Mouse (Mus musculus) T-helper 2 cell (primary cell): ENCODE results near the gene Abcb8.

Experiments
- in situ Hi-C: fragments of 300-600 bp; cut with MboI, MseI; formaldehyde crosslinking; loops from one replicate; pipeline ENCODE4 v1.15.1; 2025; ENCODE audit warnings: high pct_unique_total_duplicates

The Abcb8 gene

GRCm38 (mm10) chr5:24393392-24393997 lies at the start of gene Abcb8:
Gene Abcb8 (plus strand): TSS chr5:24393663.
- in situ Hi-C loops: loop anchor here (5.0 kb wide), 1 partner anchor 59 kb away; the partner anchor contains the start of gene Agap3

- in situ Hi-C loops: no loop called here
Measured at GRCm38 (mm10) chr5:24343977-24344436, 49.5 kb upstream of the Abcb8 start.

GRCm38 (mm10) chr5:24344477-24345051 lies 48.9 kb upstream of the Abcb8 start:
- in situ Hi-C loops: no loop called here

- in situ Hi-C loops: no loop called here
Measured at GRCm38 (mm10) chr5:24346313-24346712, 47.1 kb upstream of the Abcb8 start.

GRCm38 (mm10) chr5:24347186-24347875 lies 46.1 kb upstream of the Abcb8 start:
- in situ Hi-C loops: no loop called here

- in situ Hi-C loops: no loop called here
Measured at GRCm38 (mm10) chr5:24348128-24348527, 45.3 kb upstream of the Abcb8 start.

GRCm38 (mm10) chr5:24348546-24348945 lies 44.9 kb upstream of the Abcb8 start:
- in situ Hi-C loops: no loop called here

GRCm38 (mm10) chr5:24350073-24350472 lies 43.4 kb upstream of the Abcb8 start:
- in situ Hi-C loops: no loop called here

- in situ Hi-C loops: no loop called here
Measured at GRCm38 (mm10) chr5:24350531-24351250, 42.8 kb upstream of the Abcb8 start.

- in situ Hi-C loops: no loop called here
Measured at GRCm38 (mm10) chr5:24351278-24351677, 42.2 kb upstream of the Abcb8 start, which contains the start of gene Kcnh2. Gene Kcnh2 (minus strand): TSS chr5:24351604.

GRCm38 (mm10) chr5:24351701-24352171 lies 41.7 kb upstream of the Abcb8 start:
- in situ Hi-C loops: no loop called here

- in situ Hi-C loops: no loop called here
Measured at GRCm38 (mm10) chr5:24352251-24352859, 41.1 kb upstream of the Abcb8 start.

GRCm38 (mm10) chr5:24353327-24353726 lies 40.1 kb upstream of the Abcb8 start:
- in situ Hi-C loops: no loop called here

- in situ Hi-C loops: loop anchor here (5.0 kb wide), 1 partner anchor 79 kb away; no protein-coding TSS in a partner anchor
Measured at GRCm38 (mm10) chr5:24356764-24357163, 36.7 kb upstream of the Abcb8 start.

GRCm38 (mm10) chr5:24357461-24357860 lies 36.0 kb upstream of the Abcb8 start:
- in situ Hi-C loops: loop anchor here (5.0 kb wide), 1 partner anchor 80 kb away; no protein-coding TSS in a partner anchor

- in situ Hi-C loops: no loop called here
Measured at GRCm38 (mm10) chr5:24360792-24361454, 32.5 kb upstream of the Abcb8 start.

- in situ Hi-C loops: no loop called here
Measured at GRCm38 (mm10) chr5:24363467-24363866, 30.0 kb upstream of the Abcb8 start.

GRCm38 (mm10) chr5:24364061-24364460 lies 29.4 kb upstream of the Abcb8 start:
- in situ Hi-C loops: no loop called here

- in situ Hi-C loops: no loop called here
Measured at GRCm38 (mm10) chr5:24364508-24364907, 29.0 kb upstream of the Abcb8 start, which contains the start of gene Nos3. Gene Nos3 (plus strand): TSS chr5:24364810.

- in situ Hi-C loops: no loop called here
Measured at GRCm38 (mm10) chr5:24364963-24365362, 28.5 kb upstream of the Abcb8 start.

- in situ Hi-C loops: no loop called here
Measured at GRCm38 (mm10) chr5:24365528-24365927, 27.9 kb upstream of the Abcb8 start.
